Mouse (Mus musculus): Measurements from ENCODE around the gene Med7. TPM values are rescaled to one million over a fixed set of nuclear protein-coding genes. Genes with fewer than 3 reads are reported as not detected.

Gene Med7
- polyA plus RNA-seq, 1 experiment from 2014 or later = 60.8 TPM

- H3K36me3 ChIP-seq = no peaks in the 10 kb centered on the region
- no peak overlapping the region for H3K9ac ChIP-seq
- no peaks in the 10 kb centered on the region for H3K4me1 ChIP-seq (replicated peaks)
- 74% methylated on average over 5 of the region's 5 CpGs for WGBS
- H3K9me3 ChIP-seq = no peaks in the 10 kb centered on the region
- no peak overlapping the region for H3K4me2 ChIP-seq
- ATAC-seq (ENCODE audit: low FRiP score, low read depth) = no peak
- no peak overlapping the region for H3K27ac ChIP-seq (replicated peaks)
- no peaks in the 10 kb centered on the region for H3K27me3 ChIP-seq
- no peak overlapping the region for H3K4me3 ChIP-seq
These were observed 25.2 kb downstream of the Med7 start for GRCm38 (mm10) chr11:46461931-46462330.

GRCm38 (mm10) chr11:46466878-46467277 is 30.2 kb downstream of the Med7 start:
- ATAC-seq (ENCODE audit: low FRiP score, low read depth) = no peak
- Histone ChIP-seq H3K9ac (no peak overlapping the region), H3K4me2 (no peak overlapping the region), H3K4me3 (no peak overlapping the region), H3K27me3 (no peaks in the 10 kb centered on the region), H3K4me1 (replicated peaks) (no peaks in the 10 kb centered on the region), H3K27ac (replicated peaks) (no peak overlapping the region), H3K9me3 (no peaks in the 10 kb centered on the region), H3K36me3 (no peaks in the 10 kb centered on the region)
- WGBS = 91% methylated on average over 2 of the region's 2 CpGs

- Histone ChIP-seq H3K27ac (replicated peaks) (no peak overlapping the region), H3K27me3 (no peaks in the 10 kb centered on the region), H3K4me3 (no peak overlapping the region), H3K9ac (no peak overlapping the region), H3K9me3 (no peaks in the 10 kb centered on the region), H3K4me1 (replicated peaks) (no peaks in the 10 kb centered on the region), H3K4me2 (no peak overlapping the region), H3K36me3 (no peaks in the 10 kb centered on the region)
- WGBS = 96% methylated on average over 4 of the region's 4 CpGs
- no peak for ATAC-seq (ENCODE audit: low FRiP score, low read depth)
These were observed 37.5 kb downstream of the Med7 start for GRCm38 (mm10) chr11:46474220-46474619.

GRCm38 (mm10) chr11:46479311-46479710 is 42.6 kb downstream of the Med7 start:
- H3K4me1 ChIP-seq (replicated peaks) = no peaks in the 10 kb centered on the region
- no peak overlapping the region for H3K9ac ChIP-seq
- no peaks in the 10 kb centered on the region for H3K27me3 ChIP-seq
- H3K36me3 ChIP-seq = no peaks in the 10 kb centered on the region
- no peak overlapping the region for H3K4me2 ChIP-seq
- WGBS = 91% methylated on average over 9 of the region's 9 CpGs
- no peaks in the 10 kb centered on the region for H3K9me3 ChIP-seq
- H3K4me3 ChIP-seq = no peak overlapping the region
- no peak for ATAC-seq (ENCODE audit: low FRiP score, low read depth)
- H3K27ac ChIP-seq (replicated peaks) = no peak overlapping the region

GRCm38 (mm10) chr11:46480517-46480916 is 43.8 kb downstream of the Med7 start:
- no peaks in the 10 kb centered on the region for H3K4me1 ChIP-seq (replicated peaks)
- WGBS = 84% methylated on average over 7 of the region's 7 CpGs

GRCm38 (mm10) chr11:46488231-46488630 is 51.5 kb downstream of the Med7 start:
- H3K9me3 ChIP-seq = no peaks in the 10 kb centered on the region
- no peak overlapping the region for H3K4me2 ChIP-seq
- no peaks in the 10 kb centered on the region for H3K4me1 ChIP-seq (replicated peaks)
- no peak overlapping the region for H3K4me3 ChIP-seq
- no peaks in the 10 kb centered on the region for H3K27me3 ChIP-seq
- no peak overlapping the region for H3K9ac ChIP-seq
- H3K27ac ChIP-seq (replicated peaks) = no peak overlapping the region
- no peak for ATAC-seq (ENCODE audit: low FRiP score, low read depth)
- WGBS = 14% methylated on average over 1 of the region's 1 CpGs
- H3K36me3 ChIP-seq = no peaks in the 10 kb centered on the region

More at GRCm38 (mm10) chr11:46480517-46480916, 43.8 kb downstream of the Med7 start:
- Histone ChIP-seq H3K27me3 (no peaks in the 10 kb centered on the region), H3K4me3 (no peak overlapping the region), H3K9ac (no peak overlapping the region), H3K27ac (replicated peaks) (no peak overlapping the region), H3K36me3 (no peaks in the 10 kb centered on the region), H3K4me2 (no peak overlapping the region), H3K9me3 (no peaks in the 10 kb centered on the region)
- no peak for ATAC-seq (ENCODE audit: low FRiP score, low read depth)

GRCm38 (mm10) chr11:46488650-46489049 is 51.9 kb downstream of the Med7 start:
- WGBS = 89% methylated on average over 2 of the region's 2 CpGs
- no peaks in the 10 kb centered on the region for H3K27me3 ChIP-seq
- H3K4me2 ChIP-seq = no peak overlapping the region
- H3K27ac ChIP-seq (replicated peaks) = no peak overlapping the region
- H3K36me3 ChIP-seq = no peaks in the 10 kb centered on the region
- no peaks in the 10 kb centered on the region for H3K4me1 ChIP-seq (replicated peaks)
- no peak overlapping the region for H3K9ac ChIP-seq
- H3K4me3 ChIP-seq = no peak overlapping the region
- H3K9me3 ChIP-seq = no peaks in the 10 kb centered on the region
- ATAC-seq (ENCODE audit: low FRiP score, low read depth) = no peak

Other genes starting within 250 kb of the Med7 start
- 3.1 and 3.6 TPM in 2 replicates for gene Fndc9, start 201.4 kb upstream of the Med7 start, polyA plus RNA-seq (2015; fragmentation: Nextera tagmentation; extraction: Ambion mirVana)
- 90.3 and 95.4 TPM in 2 replicates for gene Cyfip2, start 124.1 kb upstream of the Med7 start, polyA plus RNA-seq (2015; fragmentation: Nextera tagmentation; extraction: Ambion mirVana)
- not detected in 2 replicates for gene Itk, start 47.4 kb upstream of the Med7 start, polyA plus RNA-seq (2015; fragmentation: Nextera tagmentation; extraction: Ambion mirVana)
- gene Fam71b, start 40.4 kb upstream of the Med7 start, polyA plus RNA-seq (2015; fragmentation: Nextera tagmentation; extraction: Ambion mirVana) = not detected in 2 replicates
- gene Havcr2, start 18.0 kb downstream of the Med7 start, polyA plus RNA-seq (2015; fragmentation: Nextera tagmentation; extraction: Ambion mirVana) = 0.12 and 0.24 TPM in 2 replicates
- not detected in 2 replicates for gene Gm12169, start 87.3 kb downstream of the Med7 start, polyA plus RNA-seq (2015; fragmentation: Nextera tagmentation; extraction: Ambion mirVana)
- gene BC053393, start 134.6 kb downstream of the Med7 start, polyA plus RNA-seq (2015; fragmentation: Nextera tagmentation; extraction: Ambion mirVana) = not detected in 2 replicates
- not detected in 2 replicates for gene Dppa1, start 192.3 kb downstream of the Med7 start, polyA plus RNA-seq (2015; fragmentation: Nextera tagmentation; extraction: Ambion mirVana)